Mouse (Mus musculus) liver, embryonic 15.5 days (tissue): Measurements from ENCODE around the gene Tssc4. TPM values are rescaled to one million over a fixed set of nuclear protein-coding genes. Genes with fewer than 3 reads are reported as not detected.

Experiments used
- ATAC-seq: fragments of 200-750 bp; cut with Nextera tagmentation; 2 replicates; pipeline ENCODE4 v1.8.0; 2017; ENCODE audit warnings: moderate number of reproducible peaks, mild to moderate bottlenecking, moderate library complexity; ENCODE audit not compliant: insufficient read depth
- H3K27ac ChIP-seq: fragments of 300-500 bp; sonication (generic); replicated peaks from 2 replicates; pipeline ENCODE4 v1.5.1; 2015; ENCODE audit warnings: mild to moderate bottlenecking, inconsistent platforms
- H3K27me3 ChIP-seq: fragments of 300-500 bp; sonication (generic); 2 replicates; pipeline ENCODE4 v1.6.1; 2015; ENCODE audit warnings: mild to moderate bottlenecking, inconsistent platforms
- H3K36me3 ChIP-seq: fragments of 300-500 bp; sonication (generic); replicated peaks from 2 replicates; pipeline ENCODE4 v1.6.1; 2015; ENCODE audit warnings: moderate library complexity, mild to moderate bottlenecking, inconsistent platforms
- H3K4me1 ChIP-seq: fragments of 300-500 bp; sonication (generic); replicated peaks from 2 replicates; pipeline ENCODE4 v1.6.1; 2015; ENCODE audit warnings: inconsistent platforms
- H3K4me2 ChIP-seq: fragments of 300-500 bp; sonication (generic); 2 replicates; pipeline ENCODE4 v1.6.1; 2015; ENCODE audit warnings: moderate library complexity, mild to moderate bottlenecking, inconsistent platforms
- H3K4me3 ChIP-seq: fragments of 300-500 bp; sonication (generic); replicated peaks from 2 replicates; pipeline ENCODE4 v1.5.1; 2015; ENCODE audit warnings: mild to moderate bottlenecking, inconsistent platforms
- H3K9ac ChIP-seq: fragments of 300-500 bp; sonication (generic); 2 replicates; pipeline ENCODE4 v1.6.1; 2015; ENCODE audit warnings: moderate library complexity, mild to moderate bottlenecking, inconsistent platforms
- H3K9me3 ChIP-seq: fragments of 300-500 bp; sonication (generic); replicated peaks from 2 replicates; pipeline ENCODE4 v1.6.1; 2016; ENCODE audit warnings: inconsistent platforms
- WGBS: fragments of 180-500 bp; shearing (Covaris S2); methylation state at CpG from one replicate; pipeline ENCODE4 v1.1.7; 2015; ENCODE audit warnings: mixed read lengths; ENCODE audit not compliant: insufficient replicate concordance; 5-methylcytosine and 5-hydroxymethylcytosine counted together
- polyA plus RNA-seq: library from polyadenylated mRNA; unstranded; fragments of >200 nt; fragmentation: Nextera tagmentation; extraction: Ambion mirVana; gene quantifications from 2 replicates; pipeline ENCODE4 v1.2.1, GENCODE M21; 2015

Tssc4 gene
- 38.5 and 44.2 TPM in 2 replicates for polyA plus RNA-seq

DNA sequence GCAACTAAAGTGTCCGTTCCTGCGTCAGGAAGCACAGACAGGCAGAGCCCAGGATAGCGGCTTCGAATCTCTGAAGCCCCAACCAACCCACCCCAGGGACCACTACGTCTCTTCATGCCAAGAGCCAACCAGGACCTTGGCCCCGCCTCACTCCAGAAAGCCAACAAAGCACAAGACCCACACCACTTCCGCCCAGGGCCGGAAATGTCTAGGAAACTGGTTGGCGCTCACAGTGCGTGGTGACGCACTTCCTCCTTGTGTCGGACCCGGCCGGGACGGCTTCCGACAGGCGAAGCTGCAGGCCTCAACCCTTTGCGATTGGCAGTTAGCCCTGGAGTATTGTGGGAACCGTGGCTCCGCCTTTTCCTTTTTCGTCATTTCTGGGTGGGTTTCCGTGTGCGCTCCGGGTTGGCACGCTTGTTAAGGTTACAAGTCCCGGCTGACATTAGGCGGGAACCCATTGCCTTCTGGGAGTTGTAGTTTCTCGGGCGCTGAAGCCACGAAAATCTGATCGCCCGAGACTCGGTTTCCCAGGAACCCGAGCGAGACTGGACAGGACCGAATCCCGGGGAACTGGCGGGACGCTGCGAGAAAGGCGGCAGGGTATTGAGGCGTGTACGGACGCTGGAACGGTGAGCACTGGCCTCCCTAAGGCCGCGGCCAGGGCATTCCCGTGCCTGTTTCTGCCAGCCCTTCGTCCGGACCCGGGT, at the start of gene Tssc4:
Gene Tssc4 (plus strand): TSS at position 368 of the 710 bp plus-strand sequence.
- H3K4me3 ChIP-seq = peak within 1 kb of the TSS; percentile 76
- peak; percentile 96 for ATAC-seq
- peaks cover 54% of the 10 kb centered on the region for H3K36me3 ChIP-seq
- peaks cover 29% of the 10 kb centered on the region for H3K4me1 ChIP-seq
- peak within 1 kb of the TSS; percentile 76 for H3K9ac ChIP-seq
- WGBS = under 1% methylated on average over 51 of the region's 51 CpGs
- H3K27me3 ChIP-seq = no peaks in the 10 kb centered on the region
- peak within 1 kb of the TSS; percentile 84 for H3K27ac ChIP-seq
- H3K9me3 ChIP-seq = no peaks in the 10 kb centered on the region
- H3K4me2 ChIP-seq = peak within 1 kb of the TSS; percentile 89

DNA sequence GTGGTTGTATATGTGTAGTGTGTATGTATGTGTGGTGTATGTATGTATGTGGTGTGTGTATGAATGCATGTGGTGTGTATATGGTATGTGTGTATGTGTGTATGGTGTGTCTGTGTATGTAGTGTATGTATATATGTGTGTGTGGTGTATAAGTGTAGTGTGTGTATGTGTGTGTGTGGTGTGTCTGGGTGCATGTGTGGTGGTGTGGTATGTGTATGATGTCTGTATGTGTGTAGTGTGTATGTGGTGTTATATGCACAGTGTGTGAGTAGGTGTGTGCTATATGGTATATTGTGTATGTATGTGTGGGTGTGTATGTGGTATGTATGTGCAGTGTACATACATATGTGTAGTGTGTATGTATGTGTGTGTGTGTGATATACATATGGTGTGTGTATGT, 49.0 kb upstream of the Tssc4 start:
- Histone ChIP-seq H3K9ac (no peak overlapping the region), H3K27me3 (no peaks in the 10 kb centered on the region), H3K4me3 (no peak overlapping the region), H3K9me3 (no peaks in the 10 kb centered on the region), H3K4me2 (no peak overlapping the region), H3K36me3 (no peaks in the 10 kb centered on the region), H3K4me1 (peaks cover 26% of the 10 kb centered on the region), H3K27ac (no peak overlapping the region)
- no peak for ATAC-seq

DNA sequence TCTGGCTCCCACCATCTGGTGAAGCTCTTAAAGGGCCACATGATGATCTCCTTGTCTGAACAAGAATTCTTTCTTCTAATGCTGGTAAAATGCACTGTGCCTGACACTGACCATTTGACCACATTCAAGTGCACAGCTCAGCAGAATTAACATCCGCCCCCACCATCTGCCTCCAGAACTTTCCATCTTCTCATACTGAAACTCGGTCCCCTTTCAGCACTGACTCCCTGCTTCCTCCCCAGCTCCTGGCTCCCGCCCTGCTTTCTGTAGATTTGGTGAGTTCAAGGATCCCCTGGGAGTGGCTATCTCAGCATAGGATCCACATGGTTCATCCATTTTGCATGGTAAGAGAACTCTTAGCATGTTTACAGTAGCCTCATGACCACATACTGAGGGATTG, 48.3 kb upstream of the Tssc4 start:
- no peak overlapping the region for H3K27ac ChIP-seq

DNA sequence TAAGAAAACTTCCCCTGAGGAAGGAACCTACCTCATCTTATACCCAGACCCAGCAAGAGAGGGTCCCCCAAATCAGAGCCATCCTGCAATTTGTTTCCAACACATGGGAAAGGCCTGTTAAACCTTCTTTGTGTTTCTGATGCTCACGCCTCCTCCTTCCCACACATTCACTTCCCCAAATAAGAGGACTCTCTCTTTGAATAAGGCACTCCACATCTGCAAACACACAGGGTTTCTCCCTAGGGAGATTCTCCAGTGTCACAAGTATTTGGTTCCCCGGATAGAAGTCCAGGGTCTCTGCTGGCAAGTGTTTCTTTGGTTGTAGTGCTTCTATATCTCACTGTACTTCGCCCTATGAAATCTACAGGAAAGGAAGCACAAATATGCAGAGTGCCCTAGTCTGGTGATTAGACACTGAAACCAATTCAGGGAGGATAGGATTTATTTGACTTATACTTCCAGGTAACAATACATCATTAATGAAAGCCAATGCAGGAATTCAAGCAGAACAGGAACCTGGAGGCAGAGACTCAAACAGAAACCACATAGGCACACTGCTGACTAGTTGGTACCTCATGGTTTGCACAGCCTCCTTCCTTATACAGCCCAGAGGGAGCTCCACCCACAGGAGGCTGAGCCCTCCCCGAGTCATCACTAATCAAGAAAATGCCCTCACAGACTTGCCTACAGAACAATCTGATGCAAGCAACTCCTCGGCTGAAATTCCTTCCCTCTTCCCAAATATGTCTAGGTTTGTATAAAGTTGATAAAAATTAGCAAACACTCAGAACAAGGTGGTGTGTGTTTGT, 47.5 kb upstream of the Tssc4 start:
- Histone ChIP-seq H3K36me3 (no peaks in the 10 kb centered on the region), H3K4me2 (no peak overlapping the region), H3K4me1 (peaks cover 12% of the 10 kb centered on the region), H3K27ac (no peak overlapping the region), H3K9ac (no peak overlapping the region), H3K27me3 (no peaks in the 10 kb centered on the region), H3K9me3 (no peaks in the 10 kb centered on the region), H3K4me3 (no peak overlapping the region)
- no peak for ATAC-seq
- WGBS = 40% methylated on average over 5 of the region's 5 CpGs

More for the DNA sequence above, 48.3 kb upstream of the Tssc4 start:
- Histone ChIP-seq H3K9ac (no peak overlapping the region), H3K4me1 (peaks cover 19% of the 10 kb centered on the region), H3K4me2 (no peak overlapping the region), H3K36me3 (no peaks in the 10 kb centered on the region), H3K27me3 (no peaks in the 10 kb centered on the region), H3K9me3 (no peaks in the 10 kb centered on the region), H3K4me3 (no peak overlapping the region)
- no peak for ATAC-seq
- 74% methylated on average over 3 of the region's 3 CpGs for WGBS

DNA sequence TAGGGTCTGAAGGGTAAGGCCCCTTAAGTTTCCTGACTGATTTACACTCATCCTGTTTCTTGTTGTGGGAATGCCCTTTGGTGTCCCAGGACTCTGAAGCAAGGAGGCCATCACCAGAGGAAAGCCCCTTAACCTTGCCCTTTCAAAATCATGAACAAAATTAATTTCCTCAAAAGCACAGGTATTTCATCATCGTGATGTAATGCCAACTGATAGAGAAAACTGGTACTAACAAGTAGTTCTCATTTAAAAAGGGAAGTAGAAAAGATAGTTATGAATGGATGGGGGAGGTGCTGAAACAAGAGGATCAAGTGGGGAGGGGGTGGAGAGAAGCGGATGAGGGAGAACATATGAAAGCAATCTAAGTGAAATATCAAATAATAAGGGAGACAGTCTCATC, 45.5 kb upstream of the Tssc4 start:
- Histone ChIP-seq H3K4me3 (no peak overlapping the region), H3K27me3 (no peaks in the 10 kb centered on the region), H3K27ac (no peak overlapping the region), H3K4me2 (no peak overlapping the region), H3K36me3 (no peaks in the 10 kb centered on the region), H3K9ac (no peak overlapping the region), H3K9me3 (no peaks in the 10 kb centered on the region), H3K4me1 (peaks cover 8% of the 10 kb centered on the region; the same call in 1 of the 2 replicates)
- ATAC-seq = no peak
- 39% methylated on average over 2 of the region's 2 CpGs for WGBS

DNA sequence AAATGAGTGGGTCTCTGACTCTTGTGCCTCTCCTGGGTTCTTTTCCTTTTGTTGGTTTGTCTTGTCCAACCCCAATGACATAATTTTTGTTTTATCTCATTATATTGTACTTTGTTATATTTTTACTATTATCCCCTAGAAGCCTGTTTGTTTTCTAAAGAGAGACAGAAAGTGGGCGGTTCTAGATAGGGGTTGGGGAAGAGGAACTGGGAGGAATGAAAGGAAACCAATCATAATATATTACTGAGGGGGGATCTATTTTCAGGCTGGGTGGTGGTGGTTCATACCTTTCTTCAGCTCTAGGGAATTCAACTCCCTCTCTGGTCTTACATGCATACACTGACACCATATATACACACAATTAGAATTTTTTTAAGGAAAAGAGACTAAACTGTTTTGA, 44.8 kb upstream of the Tssc4 start:
- H3K4me1 ChIP-seq = peaks cover 8% of the 10 kb centered on the region; the same call in 1 of the 2 replicates
- no peak overlapping the region for H3K4me3 ChIP-seq
- H3K27ac ChIP-seq = no peak overlapping the region
- H3K9ac ChIP-seq = no peak overlapping the region
- no peaks in the 10 kb centered on the region for H3K9me3 ChIP-seq
- H3K27me3 ChIP-seq = no peaks in the 10 kb centered on the region
- H3K4me2 ChIP-seq = no peak overlapping the region
- H3K36me3 ChIP-seq = no peaks in the 10 kb centered on the region
- 35% methylated on average over 1 of the region's 1 CpGs for WGBS
- ATAC-seq = no peak

DNA sequence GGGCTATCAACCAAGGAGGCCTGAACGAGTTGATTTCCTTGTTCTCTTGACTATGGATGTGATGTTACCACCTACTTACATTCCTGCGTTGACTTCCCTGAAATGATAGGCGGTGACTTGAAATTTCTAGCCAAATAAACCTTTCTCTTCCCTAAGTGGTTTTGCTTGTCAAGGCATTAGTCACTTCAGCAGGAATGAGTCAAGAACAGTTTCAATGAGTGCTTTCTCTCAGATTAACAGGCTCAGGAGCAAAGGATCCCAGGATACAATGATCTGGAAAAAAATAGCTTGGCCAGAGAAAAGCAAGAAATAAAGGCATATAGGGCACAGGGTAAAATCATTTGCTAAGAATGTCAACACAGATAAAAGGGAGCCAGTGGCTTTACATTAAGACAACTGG, 43.6 kb upstream of the Tssc4 start:
- no peak for ATAC-seq
- peaks cover 8% of the 10 kb centered on the region; the same call in 1 of the 2 replicates for H3K4me1 ChIP-seq
- no peak overlapping the region for H3K4me2 ChIP-seq
- no peaks in the 10 kb centered on the region for H3K36me3 ChIP-seq
- H3K9ac ChIP-seq = no peak overlapping the region
- no peak overlapping the region for H3K4me3 ChIP-seq
- H3K9me3 ChIP-seq = no peaks in the 10 kb centered on the region
- no peak overlapping the region for H3K27ac ChIP-seq
- 61% methylated on average over 3 of the region's 3 CpGs for WGBS
- no peaks in the 10 kb centered on the region for H3K27me3 ChIP-seq

DNA sequence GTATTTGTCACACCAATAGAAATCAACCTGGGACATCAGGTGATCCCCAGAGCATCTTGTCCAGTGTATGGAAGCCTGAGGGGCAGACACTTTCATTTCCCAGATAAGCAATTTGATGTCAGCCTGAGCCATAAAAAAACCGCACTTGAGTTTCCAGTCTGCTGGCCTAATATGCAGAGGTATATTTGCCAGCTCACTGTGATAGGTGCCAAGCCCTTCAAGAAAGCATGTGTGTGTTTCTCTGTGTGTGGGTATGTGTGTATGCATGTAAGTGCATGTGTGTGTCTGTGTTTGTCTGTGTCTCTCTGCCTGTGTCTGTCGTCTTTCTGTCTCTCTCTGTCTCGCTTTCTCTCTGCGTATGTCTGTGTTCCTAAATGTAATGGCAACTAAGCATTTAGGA, 41.9 kb upstream of the Tssc4 start:
- H3K27ac ChIP-seq = no peak overlapping the region
- 79% methylated on average over 4 of the region's 4 CpGs for WGBS

DNA sequence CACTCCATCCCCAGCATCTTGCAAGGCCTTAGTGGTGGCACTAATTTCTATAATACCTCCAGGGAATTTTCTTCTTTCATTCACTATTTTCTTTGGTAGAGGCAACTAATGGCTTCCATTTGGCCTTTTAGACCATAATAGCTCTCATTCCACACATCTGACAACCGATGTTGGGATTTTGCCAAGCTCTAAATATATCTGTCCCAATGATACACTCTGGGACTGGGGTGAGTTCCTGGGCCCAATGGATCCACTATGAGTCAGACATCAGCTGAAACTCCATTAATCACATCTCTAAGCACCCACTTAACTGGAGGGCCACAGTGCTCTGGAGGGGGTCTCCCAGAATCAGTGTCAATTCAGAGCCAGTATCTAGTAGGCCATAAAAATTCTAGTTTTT, 37.2 kb upstream of the Tssc4 start:
- WGBS = 70% methylated on average over 1 of the region's 1 CpGs
- ATAC-seq = no peak
- no peaks in the 10 kb centered on the region for H3K27me3 ChIP-seq
- no peak overlapping the region for H3K4me2 ChIP-seq
- H3K9ac ChIP-seq = no peak overlapping the region
- H3K9me3 ChIP-seq = no peaks in the 10 kb centered on the region
- H3K4me3 ChIP-seq = no peak overlapping the region
- no peaks in the 10 kb centered on the region for H3K4me1 ChIP-seq
- no peaks in the 10 kb centered on the region for H3K36me3 ChIP-seq
- no peak overlapping the region for H3K27ac ChIP-seq

More for the DNA sequence above, 41.9 kb upstream of the Tssc4 start:
- no peak for ATAC-seq
- H3K9me3 ChIP-seq = no peaks in the 10 kb centered on the region
- no peak overlapping the region for H3K4me2 ChIP-seq
- no peak overlapping the region for H3K4me3 ChIP-seq
- H3K27me3 ChIP-seq = no peaks in the 10 kb centered on the region
- H3K9ac ChIP-seq = no peak overlapping the region
- no peaks in the 10 kb centered on the region for H3K4me1 ChIP-seq
- H3K36me3 ChIP-seq = no peaks in the 10 kb centered on the region

DNA sequence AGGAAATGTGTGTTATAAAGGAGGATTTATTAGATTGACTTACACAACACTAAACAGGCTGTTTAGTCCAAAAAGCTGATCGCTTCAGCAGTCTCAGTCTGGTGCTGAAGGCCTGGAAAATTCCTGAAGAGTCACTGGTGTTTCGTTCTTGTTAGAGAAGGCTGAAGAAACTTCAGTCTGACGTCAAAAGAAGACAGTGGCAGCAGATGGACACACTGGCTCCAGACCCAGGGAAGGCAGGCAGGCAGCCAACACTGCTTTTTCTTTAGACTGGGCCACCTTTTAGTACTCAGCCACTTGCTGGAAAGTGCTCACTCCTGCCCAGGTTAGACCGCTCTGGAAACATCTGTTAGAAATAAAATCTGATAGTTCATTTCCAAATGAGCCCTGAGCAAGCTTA, 35.5 kb upstream of the Tssc4 start:
- Histone ChIP-seq H3K9me3 (no peaks in the 10 kb centered on the region), H3K27me3 (no peaks in the 10 kb centered on the region), H3K27ac (no peak overlapping the region), H3K4me1 (no peaks in the 10 kb centered on the region; the same call in 1 of the 2 replicates), H3K36me3 (no peaks in the 10 kb centered on the region), H3K4me2 (no peak overlapping the region), H3K9ac (no peak overlapping the region), H3K4me3 (no peak overlapping the region)
- ATAC-seq = no peak
- 68% methylated on average over 4 of the region's 4 CpGs for WGBS

DNA sequence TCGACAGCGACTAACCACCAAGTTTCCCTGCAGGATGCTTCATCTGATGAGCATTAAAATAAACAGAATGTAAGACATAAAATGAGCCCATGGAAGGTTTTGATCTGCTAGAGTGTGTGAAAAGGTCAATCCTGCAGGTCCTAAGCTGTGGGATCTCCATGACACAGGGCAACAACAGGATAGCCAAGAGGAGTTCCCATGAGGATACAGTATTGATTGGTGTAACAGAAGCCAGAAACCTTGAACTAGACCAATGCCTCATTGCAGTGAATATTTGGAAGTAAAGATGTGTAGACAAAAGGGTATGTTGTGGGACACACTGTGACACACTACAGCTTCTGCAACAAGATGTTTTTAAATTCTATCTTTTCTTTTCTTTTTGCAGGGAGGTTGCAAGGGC, 34.9 kb upstream of the Tssc4 start:
- no peak for ATAC-seq
- H3K9me3 ChIP-seq = no peaks in the 10 kb centered on the region
- H3K27me3 ChIP-seq = no peaks in the 10 kb centered on the region
- no peaks in the 10 kb centered on the region for H3K36me3 ChIP-seq
- no peak overlapping the region for H3K4me2 ChIP-seq
- H3K4me3 ChIP-seq = no peak overlapping the region
- H3K27ac ChIP-seq = no peak overlapping the region
- 76% methylated on average over 2 of the region's 2 CpGs for WGBS
- H3K4me1 ChIP-seq = no peaks in the 10 kb centered on the region; the same call in 1 of the 2 replicates
- no peak overlapping the region for H3K9ac ChIP-seq
